Mouse (Mus musculus): Measurements from ENCODE around the gene Kcnh7. TPM values are rescaled to one million over a fixed set of nuclear protein-coding genes. Genes with fewer than 3 reads are reported as not detected.

The Kcnh7 gene
- total RNA-seq, 2 experiments from 2014 or later = 0.10 to 0.27 TPM

GRCm38 (mm10) chr2:62988616-62989015 is 195.5 kb downstream of the Kcnh7 start:
- intact Hi-C loops (cut with DNase I) = no loop called here
- no peak for DNase-seq

- no peak for DNase-seq
- intact Hi-C loops (cut with DNase I) = no loop called here
Observed at GRCm38 (mm10) chr2:62983936-62984335, 200.2 kb downstream of the Kcnh7 start.

- intact Hi-C loops (cut with DNase I) = no loop called here
Observed at GRCm38 (mm10) chr2:62935273-62935874, 248.7 kb downstream of the Kcnh7 start.

GRCm38 (mm10) chr2:62928494-62928893 is 255.6 kb downstream of the Kcnh7 start:
- intact Hi-C loops (cut with DNase I) = no loop called here
- no peak for DNase-seq

More at GRCm38 (mm10) chr2:62935273-62935874, 248.7 kb downstream of the Kcnh7 start:
- no peak for DNase-seq

- intact Hi-C loops (cut with DNase I) = no loop called here
Observed at GRCm38 (mm10) chr2:62928065-62928464, 256.0 kb downstream of the Kcnh7 start.

GRCm38 (mm10) chr2:62923803-62924202 is 260.3 kb downstream of the Kcnh7 start:
- no peak for DNase-seq
- intact Hi-C loops (cut with DNase I) = no loop called here

More at GRCm38 (mm10) chr2:62928065-62928464, 256.0 kb downstream of the Kcnh7 start:
- DNase-seq = no peak

GRCm38 (mm10) chr2:62907688-62908087 is 276.4 kb downstream of the Kcnh7 start:
- DNase-seq = no peak
- intact Hi-C loops (cut with DNase I) = no loop called here

GRCm38 (mm10) chr2:62902363-62903353 is 281.4 kb downstream of the Kcnh7 start:
- intact Hi-C loops (cut with DNase I) = no loop called here
- DNase-seq = no peak

GRCm38 (mm10) chr2:62878763-62879162 is 305.3 kb downstream of the Kcnh7 start:
- DNase-seq = no peak
- intact Hi-C loops (cut with DNase I) = no loop called here

GRCm38 (mm10) chr2:62855391-62855790 is 328.7 kb downstream of the Kcnh7 start:
- no peak for DNase-seq
- intact Hi-C loops (cut with DNase I) = no loop called here

- intact Hi-C loops (cut with DNase I) = no loop called here
- DNase-seq = no peak
Observed at GRCm38 (mm10) chr2:62842630-62843029, 341.5 kb downstream of the Kcnh7 start.

- intact Hi-C loops (cut with DNase I) = no loop called here
- no peak for DNase-seq
Observed at GRCm38 (mm10) chr2:62834261-62834660, 349.8 kb downstream of the Kcnh7 start.

GRCm38 (mm10) chr2:62819231-62819630 is 364.9 kb downstream of the Kcnh7 start:
- intact Hi-C loops (cut with DNase I) = no loop called here
- no peak for DNase-seq

- no peak for DNase-seq
- intact Hi-C loops (cut with DNase I) = no loop called here
Observed at GRCm38 (mm10) chr2:62816016-62816415, 368.1 kb downstream of the Kcnh7 start.

- DNase-seq = no peak
- intact Hi-C loops (cut with DNase I) = no loop called here
Observed at GRCm38 (mm10) chr2:62808813-62809212, 375.3 kb downstream of the Kcnh7 start.

- no peak for DNase-seq
- intact Hi-C loops (cut with DNase I) = no loop called here
Observed at GRCm38 (mm10) chr2:62807476-62807882, 376.6 kb downstream of the Kcnh7 start.

- intact Hi-C loops (cut with DNase I) = no loop called here
- no peak for DNase-seq
Observed at GRCm38 (mm10) chr2:62806931-62807330, 377.2 kb downstream of the Kcnh7 start.

- intact Hi-C loops (cut with DNase I) = no loop called here
- no peak for DNase-seq
Observed at GRCm38 (mm10) chr2:62804030-62804429, 380.1 kb downstream of the Kcnh7 start.

GRCm38 (mm10) chr2:62784460-62785038 is 399.5 kb downstream of the Kcnh7 start:
- no peak for DNase-seq
- intact Hi-C loops (cut with DNase I) = no loop called here

- no peak for DNase-seq
- intact Hi-C loops (cut with DNase I) = no loop called here
Observed at GRCm38 (mm10) chr2:62746256-62746655, 437.8 kb downstream of the Kcnh7 start.

- no peak for DNase-seq
- intact Hi-C loops (cut with DNase I) = no loop called here
Observed at GRCm38 (mm10) chr2:62743098-62743497, 441.0 kb downstream of the Kcnh7 start.
